Mouse (Mus musculus) kidney, postnatal 14 days (tissue): ENCODE results near the gene Fcrla.

ENCODE experiments used
- DNase-seq: peaks from one replicate; pipeline ENCODE4 v3.0.0; 2022; ENCODE audit warnings: mixed read lengths

The Fcrla gene

DNA sequence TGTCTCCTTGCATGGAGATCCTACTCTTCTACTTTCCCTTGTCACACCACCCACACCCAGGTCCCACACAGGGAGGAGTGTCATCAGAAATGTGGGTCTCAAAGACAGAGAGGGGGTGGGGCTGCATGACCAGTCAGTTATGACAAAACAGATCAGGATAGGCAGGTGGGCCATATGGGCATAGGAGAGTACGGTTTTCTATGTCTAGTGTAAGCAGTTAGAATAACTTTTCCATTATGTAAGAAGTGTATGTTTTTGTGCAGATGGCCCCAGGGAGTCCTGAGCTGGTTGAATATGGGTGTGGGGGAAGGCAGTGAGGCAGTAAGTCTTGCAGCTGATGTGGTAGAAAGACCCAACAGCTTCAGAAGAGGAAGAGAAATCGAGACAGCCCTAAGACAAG lies 1.1 kb upstream of the Fcrla start:
- no peak for DNase-seq

DNA sequence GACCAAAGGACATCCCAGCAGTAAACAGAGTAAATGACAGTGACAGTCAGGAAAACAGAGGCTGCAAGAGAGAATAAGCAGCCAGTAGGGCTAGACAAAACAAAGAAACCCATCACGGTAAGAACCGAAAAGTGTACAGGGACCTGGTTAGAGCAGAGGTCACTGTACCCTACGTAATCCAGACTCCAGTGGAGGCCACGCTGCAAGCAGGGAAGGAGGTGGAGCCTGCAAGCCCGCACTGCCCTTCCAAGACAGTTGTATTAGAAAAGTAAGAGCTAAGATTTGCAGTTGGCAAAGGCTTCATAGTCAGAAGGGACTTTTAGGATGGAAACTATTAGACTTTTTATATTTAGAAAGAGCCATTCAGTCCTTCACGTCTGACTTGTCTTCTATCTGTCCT lies 442 bp downstream of the Fcrla start:
- DNase-seq = no peak

DNA sequence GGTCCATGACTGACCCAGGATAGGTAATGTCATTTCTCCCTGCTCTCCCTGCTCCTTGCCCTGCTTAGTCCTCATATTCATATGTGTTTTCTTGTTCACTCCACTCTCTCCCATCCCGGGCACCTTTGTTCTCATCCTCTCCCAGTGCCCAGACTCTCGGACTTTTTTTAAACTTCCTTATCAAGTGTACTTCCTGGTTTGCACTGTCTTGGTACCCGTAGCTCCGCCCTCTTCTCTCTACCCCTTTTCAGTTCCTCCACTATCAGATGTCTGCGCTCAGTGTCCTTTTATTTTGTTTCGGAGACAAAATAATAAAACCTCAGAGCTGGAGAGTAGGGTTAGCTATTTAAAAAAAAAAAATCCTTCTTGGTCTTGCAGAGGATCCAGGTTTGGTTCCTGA lies 2.9 kb downstream of the Fcrla start:
- DNase-seq = no peak

DNA sequence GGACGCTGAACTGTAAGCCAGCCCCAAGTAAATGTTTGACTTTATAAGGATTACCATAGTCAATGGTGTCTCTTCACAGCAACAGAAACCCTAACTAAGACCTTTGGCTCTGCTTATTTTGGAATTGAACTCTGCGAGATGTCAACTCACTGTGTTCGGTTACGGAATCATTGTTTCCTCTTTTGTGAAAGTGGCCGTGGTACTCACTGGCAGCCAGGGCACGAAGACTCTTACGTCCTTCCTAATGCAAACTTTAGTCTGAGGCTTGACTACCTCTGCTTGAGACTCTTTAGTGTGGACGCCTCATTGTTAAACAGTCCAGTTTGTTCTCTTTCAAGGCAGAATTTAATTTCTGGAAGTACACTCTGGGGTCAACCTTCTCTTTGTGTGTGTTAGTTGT lies 8.1 kb downstream of the Fcrla start:
- no peak for DNase-seq

DNA sequence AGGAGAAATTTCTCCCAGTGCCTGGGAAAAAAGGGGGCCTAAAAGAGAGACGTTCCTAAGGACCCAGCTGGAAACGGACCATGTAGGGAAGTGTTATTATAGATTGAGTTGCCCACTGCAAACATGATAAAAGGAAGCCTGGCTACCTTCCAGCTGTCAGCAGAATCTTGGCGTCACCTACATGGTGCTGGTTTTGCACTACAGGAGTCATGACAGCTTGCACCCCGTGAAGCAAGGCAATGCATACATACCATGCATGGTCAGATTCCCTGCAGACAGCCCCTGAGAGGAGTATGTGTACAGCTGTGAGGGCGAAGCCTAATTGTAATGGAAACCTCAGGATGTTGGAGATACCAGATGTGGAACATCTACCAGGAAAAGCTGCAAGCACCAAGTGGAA lies 11.7 kb downstream of the Fcrla start:
- no peak for DNase-seq

DNA sequence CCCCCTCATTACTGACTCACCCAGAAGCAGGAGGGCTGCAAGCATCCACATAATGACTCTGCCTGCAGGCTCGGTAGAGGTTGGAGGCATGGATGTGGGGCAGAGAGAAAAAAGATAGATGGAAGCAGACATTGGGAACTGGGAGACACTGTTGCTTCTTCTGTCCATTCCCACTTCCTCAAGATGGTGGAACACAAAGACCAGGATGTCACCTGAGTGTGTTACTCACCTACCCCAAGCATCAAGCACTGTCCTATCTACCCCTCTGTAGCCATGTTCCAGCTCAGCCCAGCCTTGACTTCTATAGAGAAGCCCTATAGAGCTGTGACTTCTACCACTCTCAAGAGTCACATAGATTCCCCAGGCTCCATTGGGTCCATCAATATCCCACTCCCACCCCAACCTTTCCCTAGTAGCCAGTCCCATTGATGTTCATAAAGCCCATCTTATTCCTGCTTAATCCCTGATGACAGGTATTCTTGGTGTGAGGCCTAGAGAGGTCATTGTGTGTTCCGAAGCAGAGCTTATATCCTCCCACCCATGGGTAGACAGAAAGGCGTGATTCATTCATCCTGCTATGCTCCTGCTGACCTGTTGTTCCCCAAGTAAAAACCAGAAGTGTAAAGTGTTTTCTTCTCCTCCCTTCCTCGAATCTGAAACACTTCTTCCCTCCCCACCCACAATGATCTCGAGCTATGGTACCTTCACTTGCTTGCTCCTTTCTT lies 14.3 kb downstream of the Fcrla start, which contains the start of gene Fcrlb:
Fcrlb (minus strand) TSS at position 51 of the 725 bp plus-strand sequence.
- DNase-seq = no peak

DNA sequence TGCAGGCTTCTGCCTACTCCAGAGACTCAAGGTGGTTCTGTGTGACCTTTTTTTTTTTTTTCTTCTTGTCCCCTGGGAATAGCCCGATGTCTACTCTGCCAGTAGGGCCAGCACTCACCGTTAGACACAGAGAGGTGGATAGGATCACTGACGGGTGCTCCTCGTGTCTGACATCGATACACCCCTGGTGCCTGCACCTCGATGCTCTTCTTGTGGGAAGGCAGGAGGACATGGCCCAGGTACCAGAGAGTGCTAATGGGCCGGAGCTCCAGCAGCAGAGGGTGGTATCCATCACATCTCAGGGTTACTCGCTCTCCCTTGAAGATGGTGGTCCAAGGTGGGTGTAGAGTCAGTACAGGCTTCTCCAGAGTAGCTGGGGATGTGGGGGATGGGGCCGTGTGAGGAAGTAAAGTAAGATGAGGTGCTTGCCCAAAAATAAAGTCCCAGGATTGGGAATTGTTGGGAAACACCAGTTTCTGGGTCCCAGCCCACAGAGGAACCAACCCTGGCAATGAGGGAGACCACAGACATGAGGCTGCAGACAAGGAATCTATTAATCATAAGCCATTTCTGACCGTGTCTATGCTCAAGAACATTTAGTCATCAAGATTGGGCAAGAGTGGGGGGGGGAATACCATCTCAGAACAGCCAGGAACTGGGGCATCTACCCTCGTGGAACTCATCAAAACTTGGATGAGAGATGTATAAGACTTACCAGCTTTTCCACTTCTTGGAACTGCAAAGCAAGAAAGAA lies 15.3 kb downstream of the Fcrla start:
- DNase-seq = no peak

DNA sequence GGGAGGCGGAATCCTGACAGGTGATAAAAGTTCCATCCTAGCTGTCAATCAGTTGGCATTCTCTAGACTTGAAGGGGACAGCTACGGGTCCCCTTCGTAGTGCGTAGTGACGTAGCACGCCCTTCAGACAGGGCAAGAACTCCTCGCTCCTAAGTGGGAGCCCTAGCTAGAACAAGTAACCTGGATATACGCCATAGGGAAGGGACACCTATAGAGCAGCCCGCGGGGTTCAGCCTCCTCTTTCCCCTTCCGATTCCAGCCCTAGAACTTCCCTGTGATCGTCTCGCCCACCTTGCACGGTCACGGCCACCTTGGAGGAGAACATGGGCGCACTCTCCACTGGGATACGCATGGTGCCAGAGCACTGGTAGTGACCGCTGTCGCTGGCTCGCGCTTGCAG lies 19.0 kb downstream of the Fcrla start:
- no peak for DNase-seq

DNA sequence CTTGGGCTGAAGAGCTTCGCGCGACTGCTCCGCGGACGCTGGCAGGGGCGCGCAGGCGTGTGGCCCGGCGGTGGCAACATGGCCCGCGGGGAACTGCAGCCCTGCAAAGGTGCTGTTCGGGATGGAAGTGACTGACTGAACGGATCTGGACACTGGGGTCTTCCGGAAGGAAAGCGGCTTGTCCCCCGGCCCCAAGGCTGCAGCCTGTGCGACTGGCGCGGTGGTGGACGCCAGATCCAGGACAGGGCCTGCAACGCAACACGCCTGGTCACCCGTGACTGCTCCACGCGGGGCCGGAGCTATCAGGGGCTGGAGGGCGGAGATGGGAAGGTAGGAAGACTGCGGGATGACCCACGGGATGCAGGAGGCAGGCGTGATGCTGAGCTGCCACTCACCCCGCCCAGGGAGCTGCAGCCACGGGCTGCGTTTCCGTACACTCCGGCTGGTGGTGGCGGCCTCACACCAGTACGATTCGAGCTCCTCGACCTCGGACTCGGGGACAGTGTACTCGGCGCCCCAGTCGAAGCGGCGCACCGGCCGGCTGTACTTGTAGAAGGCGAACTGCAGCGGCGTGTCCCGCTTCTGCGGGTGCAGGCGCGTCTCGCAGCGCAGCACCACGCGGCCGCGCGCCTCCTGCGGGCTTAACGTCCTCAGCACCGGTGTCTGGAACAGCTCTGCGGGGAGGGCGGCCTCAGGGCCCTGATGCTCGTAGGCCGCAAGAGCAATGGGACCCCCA lies 19.8 kb downstream of the Fcrla start:
- DNase-seq = peak; percentile 41

DNA sequence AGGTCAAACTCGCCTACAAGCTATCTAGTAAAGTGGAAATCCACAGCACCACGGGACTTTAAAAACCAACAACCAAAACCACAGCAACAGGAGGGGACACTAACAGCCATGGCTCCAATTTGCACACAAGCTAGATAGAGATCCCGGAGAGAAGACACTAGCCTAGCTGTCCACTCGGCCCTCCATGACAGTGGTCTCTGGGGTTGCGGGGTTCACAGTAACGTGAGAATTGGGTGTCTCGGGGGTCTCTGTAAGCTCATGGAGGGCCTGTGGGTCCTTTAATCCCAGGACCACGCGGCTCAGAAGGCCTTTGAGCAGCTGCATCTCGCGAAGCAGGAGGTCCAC lies 20.3 kb downstream of the Fcrla start:
- no peak for DNase-seq

DNA sequence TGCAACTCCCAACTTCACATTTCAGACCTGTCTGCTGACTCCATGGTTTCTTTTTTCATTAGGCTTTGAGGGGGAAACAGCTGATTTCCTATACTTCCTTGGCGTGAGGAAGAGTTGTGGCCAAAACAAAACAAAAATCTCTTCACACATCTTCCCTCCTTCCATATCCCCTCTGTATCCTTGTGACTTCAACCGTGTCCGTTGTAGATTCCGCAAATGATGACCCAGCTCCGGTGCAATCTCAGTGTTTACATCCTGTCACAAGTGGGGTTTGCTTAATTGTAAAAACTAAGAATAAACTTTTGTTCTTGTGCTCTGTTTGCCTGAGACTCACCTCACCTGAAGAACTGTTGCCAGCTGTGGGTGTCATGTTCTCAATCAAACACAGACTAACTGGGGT lies 23.9 kb downstream of the Fcrla start:
- DNase-seq = no peak

DNA sequence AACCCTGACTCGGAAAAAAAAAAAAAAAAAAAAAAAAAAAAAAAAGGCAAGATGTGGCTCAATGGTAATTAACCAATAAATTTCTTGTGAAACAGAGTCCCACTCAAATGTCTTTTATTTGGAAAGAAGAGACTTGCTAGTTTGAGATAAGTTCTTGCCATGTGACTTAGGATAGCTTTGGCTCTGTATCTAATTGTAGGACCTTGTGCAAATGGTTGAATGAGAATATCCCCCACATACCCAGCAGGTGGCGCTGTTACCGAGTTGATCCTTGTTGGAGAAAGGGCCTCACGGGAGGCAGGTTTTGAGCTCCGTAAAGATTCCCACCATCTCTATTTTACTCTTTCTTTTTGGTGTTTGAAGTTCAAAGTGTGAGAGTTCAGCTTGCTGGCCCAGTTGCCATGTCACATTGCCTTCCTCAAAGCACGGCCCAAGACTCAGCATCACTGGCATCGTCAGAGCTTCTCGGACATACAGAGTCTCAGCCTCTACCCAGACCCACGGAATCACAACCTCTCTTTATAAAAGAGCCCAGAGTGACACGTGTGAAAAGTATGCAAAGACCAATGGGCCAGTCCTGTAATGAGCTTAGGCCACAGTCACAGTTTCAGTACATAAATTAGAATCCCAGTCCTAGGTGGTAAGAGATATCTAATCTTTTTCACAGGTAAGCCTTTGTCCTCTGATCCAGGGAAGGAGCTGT lies 25.7 kb downstream of the Fcrla start:
- DNase-seq = peak; percentile 82

DNA sequence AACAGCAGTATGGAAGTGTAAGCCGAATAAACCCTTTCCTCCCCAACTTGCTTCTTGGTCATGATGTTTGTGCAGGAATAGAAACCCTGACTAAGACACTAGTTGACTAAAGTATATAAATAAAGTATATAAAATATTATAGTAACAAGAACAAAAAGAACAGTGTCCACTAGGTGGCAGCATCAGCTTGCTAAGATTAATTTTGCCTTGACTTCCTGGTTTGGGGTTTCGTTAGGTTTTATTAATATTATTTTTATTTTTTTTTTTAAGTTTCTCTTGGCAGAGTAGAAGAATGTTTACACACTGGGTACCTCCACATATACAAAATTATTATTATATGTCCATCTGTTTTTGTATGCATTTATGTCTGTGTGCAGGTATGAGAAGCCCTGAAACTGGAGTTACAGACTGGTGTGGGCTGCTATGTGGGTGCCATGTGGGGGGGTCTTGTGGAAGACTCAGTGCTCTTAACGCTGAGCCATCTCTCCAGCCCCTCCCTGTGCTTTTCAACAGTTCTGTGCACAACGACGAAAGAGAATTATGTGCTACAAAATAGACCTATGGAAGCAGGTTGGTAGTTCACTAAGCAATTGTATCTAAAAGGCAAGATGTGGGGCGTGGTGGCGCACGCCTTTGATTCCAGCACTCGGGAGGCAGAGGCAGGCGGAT lies 26.4 kb downstream of the Fcrla start:
- peak; percentile 62 for DNase-seq

DNA sequence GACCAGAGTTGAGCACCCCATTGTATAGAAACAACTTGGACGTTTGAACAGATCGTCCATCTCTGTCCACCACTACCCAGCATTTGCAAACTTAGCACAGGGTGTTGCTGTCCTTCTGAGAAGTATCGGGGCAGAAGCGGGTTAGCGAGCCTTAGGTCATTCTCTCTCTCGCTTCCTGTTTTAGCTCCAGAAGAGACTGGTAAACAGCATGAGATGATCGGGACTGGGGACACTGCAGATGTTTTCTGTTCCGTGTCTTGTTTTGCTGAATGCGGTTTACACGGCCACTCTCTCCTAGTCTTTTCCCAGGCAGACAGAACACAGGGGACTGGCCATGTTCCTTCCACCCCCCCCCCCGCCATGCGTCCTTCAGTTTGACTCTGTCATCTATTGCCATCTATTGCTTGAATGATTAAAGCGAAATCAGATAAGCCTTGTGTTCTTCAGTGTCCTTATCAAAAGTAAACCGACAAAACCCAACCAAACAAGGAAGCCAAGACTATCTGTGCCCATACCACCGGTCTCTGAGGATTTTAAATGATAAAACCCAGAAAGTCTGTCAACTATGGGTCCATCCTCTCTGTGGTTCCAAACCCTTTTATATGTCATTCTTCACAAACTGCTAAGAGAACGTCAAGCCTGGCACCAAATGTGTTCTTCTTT lies 28.8 kb downstream of the Fcrla start:
- no peak for DNase-seq

DNA sequence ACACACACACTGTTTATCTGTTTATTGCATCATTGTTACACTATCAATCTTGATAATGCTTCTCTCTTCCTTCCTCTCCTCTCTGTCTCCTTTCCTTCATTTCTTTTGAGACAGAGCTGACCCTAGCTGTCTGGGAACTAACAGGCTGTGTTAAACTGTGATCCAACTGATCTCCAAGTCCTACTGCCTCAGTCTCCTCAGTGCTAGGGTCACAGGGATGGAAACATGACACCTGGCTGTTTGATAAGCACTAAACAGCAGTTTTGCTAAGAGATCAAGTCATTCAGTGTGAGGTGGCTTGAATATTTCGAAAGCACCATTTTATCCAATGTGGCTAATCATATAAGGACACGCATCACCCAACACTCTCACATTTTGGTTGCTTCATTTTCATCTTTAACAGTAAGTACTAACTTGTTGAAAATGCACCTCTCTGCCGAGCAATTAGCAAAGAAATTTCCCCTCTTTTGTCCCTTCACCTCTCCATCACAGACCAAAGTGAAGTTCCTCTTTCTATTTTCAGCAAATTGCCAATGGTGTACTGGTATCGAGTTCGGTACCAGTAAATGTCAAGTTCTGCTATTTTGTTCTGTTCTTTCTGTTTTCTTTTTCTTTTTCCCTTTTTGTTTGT lies 30.6 kb downstream of the Fcrla start:
- DNase-seq = no peak

DNA sequence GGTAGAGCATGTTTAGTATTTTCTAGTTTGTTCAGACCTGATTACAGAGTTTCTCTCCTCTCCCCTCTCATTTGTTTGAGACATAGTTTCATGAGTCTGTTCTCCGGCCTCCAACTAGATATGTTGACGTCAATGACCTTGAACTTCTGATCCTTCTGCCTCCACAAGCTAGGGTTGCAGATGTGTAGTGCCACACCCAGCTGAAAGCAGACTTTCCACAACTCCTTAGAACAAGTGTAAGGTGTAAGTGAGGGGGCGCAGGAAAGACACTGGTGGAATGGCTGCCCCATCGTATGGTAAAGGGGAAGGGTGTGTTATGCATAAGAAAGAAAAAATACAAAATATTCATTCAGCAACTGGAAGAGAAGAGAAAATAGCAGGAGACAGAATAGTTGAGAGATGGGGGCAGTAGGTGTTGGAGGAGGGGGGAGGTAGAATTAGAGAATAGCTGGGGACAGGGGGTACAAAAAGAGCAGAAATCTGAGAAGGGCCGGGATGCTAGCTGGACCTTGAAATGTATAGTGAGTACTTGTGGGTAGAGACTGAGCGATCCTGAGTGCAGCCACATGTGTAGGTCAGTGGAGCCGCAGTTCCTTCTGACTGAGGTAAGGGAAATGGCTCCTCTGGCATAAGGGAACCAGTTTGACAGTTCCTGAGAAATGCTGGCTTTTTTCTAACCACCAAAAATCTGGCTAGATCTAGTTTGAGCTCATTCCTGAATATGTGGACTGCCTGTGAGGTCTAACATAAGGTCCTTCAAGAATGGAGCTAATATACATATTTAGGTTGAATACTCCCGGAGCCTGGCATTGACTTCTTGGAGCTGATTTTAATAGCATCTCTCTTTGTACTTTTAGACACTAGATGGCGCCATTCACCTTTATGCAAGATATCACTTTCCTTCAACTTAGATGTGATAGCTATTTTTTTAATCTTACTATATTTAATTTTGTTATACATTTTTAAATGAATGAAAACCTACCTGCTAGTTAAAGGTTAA lies 32.5 kb downstream of the Fcrla start:
- peak; percentile 29 for DNase-seq

DNA sequence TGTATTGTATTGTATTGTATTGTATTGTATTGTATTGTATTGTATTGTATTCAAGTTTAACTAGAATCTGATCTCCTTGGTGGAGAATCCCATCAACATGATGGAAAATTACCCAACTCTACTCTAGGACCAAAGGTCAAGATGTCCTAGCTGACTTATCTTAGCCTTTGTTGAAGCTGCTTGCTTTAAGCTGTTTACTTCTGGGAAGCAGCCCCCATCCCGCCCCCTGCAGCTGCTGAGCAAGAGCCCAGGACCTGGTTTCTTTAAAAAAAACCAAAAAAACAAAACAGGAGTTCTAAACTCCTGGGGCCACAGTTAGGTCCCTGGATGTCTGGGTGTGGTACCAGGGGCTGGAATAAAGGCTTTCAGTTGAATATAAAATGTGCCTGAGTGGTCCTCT lies 35.1 kb downstream of the Fcrla start:
- no peak for DNase-seq

DNA sequence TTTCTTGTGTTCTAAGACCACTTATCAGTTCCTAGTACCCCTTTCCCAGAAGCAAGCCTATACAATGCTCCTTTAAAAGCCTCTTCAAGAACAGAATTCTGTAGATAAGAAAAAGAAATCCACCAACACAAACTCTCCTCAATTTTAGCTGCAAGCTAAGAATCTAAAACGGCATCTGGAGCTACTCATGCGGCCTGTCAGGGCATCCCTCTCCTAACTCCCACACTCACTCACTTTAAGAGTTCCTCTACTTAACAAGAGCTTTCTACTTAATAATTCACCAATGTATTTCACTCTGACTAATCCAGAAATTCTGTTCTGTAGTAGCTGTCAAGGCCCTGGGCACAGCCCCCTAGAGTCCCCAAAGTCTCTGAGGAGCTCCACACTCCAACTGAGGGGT lies 35.7 kb downstream of the Fcrla start:
- DNase-seq = no peak

DNA sequence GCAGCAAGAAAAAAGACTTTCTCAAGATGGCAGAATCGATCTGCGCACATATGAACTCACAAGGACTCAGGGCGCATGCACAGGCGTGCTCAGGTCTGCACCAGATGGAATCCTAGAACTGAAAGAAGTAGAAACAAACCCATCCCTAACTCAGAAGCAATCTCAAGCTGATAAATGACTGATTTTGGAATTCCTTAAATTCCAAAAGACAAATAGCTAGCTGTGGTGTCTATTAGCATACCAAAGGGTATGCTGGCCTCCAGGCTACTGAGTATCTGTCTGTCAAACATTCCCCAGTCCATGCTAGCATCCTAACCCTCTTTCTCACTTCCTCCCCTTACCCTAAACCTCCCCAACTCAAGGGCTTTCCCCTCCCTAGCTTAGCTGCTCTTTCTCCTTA lies 38.1 kb downstream of the Fcrla start:
- no peak for DNase-seq

DNA sequence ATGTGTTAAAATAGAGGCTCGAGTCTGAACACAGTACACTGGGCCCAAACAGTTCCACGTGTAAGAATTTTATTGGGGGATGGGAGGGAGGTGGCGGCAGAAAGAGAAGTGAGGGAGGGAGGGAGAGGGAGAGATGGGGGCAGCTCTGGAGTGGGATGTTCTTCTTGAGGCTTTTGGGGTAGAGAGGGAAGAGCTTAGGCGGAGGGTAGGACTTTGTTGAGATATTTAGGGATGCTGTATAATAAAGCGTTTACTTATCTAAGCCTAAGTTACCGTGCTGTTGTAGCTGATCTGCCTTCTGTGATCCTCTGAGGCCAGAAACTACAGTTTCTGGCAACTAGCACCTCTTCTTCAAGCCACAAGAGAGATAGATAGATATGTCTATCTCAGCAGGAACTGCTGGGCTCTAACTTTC lies 41.3 kb downstream of the Fcrla start:
- DNase-seq = no peak
